Mouse (Mus musculus) gastrocnemius, postnatal 4 days (tissue): ENCODE data around the gene Wdr25. TPM values are rescaled to one million over a fixed set of nuclear protein-coding genes. Genes with fewer than 3 reads are reported as not detected.

Source experiments
- DNase-seq, 2 experiments: peaks; one replicate each; pipeline ENCODE4 v3.0.0; 2021 to 2022; ENCODE audit warnings: low spot score in 2 of 2, mixed read lengths in 2 of 2
- total RNA-seq, 2 experiments: library from RNA; stranded (reverse); gene quantifications; 2 replicates each; pipeline ENCODE4 v1.2.3; 2021

Gene Wdr25
- total RNA-seq, 2 experiments from 2014 or later, result 5.1 to 5.8 TPM

- peak; percentile 91 to 95 for DNase-seq
These were observed 442 bp downstream of the Wdr25 start, which contains the start of gene Wars for GRCm38 (mm10) chr12:108893715-108894431. Gene Wars (minus strand): TSS chr12:108894174.

- no peak for DNase-seq
These were observed 993 bp downstream of the Wdr25 start for GRCm38 (mm10) chr12:108894432-108894816.

GRCm38 (mm10) chr12:108896006-108896405, 2.6 kb downstream of the Wdr25 start:
- no peak for DNase-seq

GRCm38 (mm10) chr12:108901346-108901745, 7.9 kb downstream of the Wdr25 start:
- no peak for DNase-seq

GRCm38 (mm10) chr12:108902940-108903339, 9.5 kb downstream of the Wdr25 start:
- DNase-seq, result peak; percentile 34 to 61

GRCm38 (mm10) chr12:108903600-108904275, 10.3 kb downstream of the Wdr25 start:
- peak in 1 of 2 experiments; percentile 62 for DNase-seq

- DNase-seq, result no peak
These were observed 10.8 kb downstream of the Wdr25 start for GRCm38 (mm10) chr12:108904276-108904653.

- DNase-seq, result no peak
These were observed 12.3 kb downstream of the Wdr25 start for GRCm38 (mm10) chr12:108905620-108906302.

GRCm38 (mm10) chr12:108906398-108906797, 13.0 kb downstream of the Wdr25 start:
- DNase-seq, result no peak

- DNase-seq, result no peak
These were observed 16.5 kb downstream of the Wdr25 start for GRCm38 (mm10) chr12:108909846-108910433.

- no peak for DNase-seq
These were observed 19.0 kb downstream of the Wdr25 start for GRCm38 (mm10) chr12:108912442-108912841.

GRCm38 (mm10) chr12:108914198-108914597, 20.8 kb downstream of the Wdr25 start:
- DNase-seq, result no peak

- DNase-seq, result no peak
These were observed 21.4 kb downstream of the Wdr25 start for GRCm38 (mm10) chr12:108914709-108915340.

GRCm38 (mm10) chr12:108915893-108916292, 22.5 kb downstream of the Wdr25 start:
- DNase-seq, result peak in 1 of 2 experiments; percentile 37

- DNase-seq, result no peak
These were observed 23.1 kb downstream of the Wdr25 start for GRCm38 (mm10) chr12:108916447-108917042.

- no peak for DNase-seq
These were observed 24.1 kb downstream of the Wdr25 start for GRCm38 (mm10) chr12:108917509-108917908.

- no peak for DNase-seq
These were observed 25.3 kb downstream of the Wdr25 start for GRCm38 (mm10) chr12:108918753-108919152.

GRCm38 (mm10) chr12:108926606-108927111, 33.2 kb downstream of the Wdr25 start:
- DNase-seq, result no peak

- DNase-seq, result no peak
These were observed 34.8 kb downstream of the Wdr25 start for GRCm38 (mm10) chr12:108928249-108928648.

GRCm38 (mm10) chr12:108929475-108929874, 36.0 kb downstream of the Wdr25 start:
- no peak for DNase-seq
